Mouse (Mus musculus) activated CD4-positive, CD25-positive, alpha-beta regulatory T cell, adult 9 weeks (primary cell): ENCODE results near the gene Defb20. TPM values are rescaled to one million over a fixed set of nuclear protein-coding genes. Genes with fewer than 3 reads are reported as not detected.

ENCODE experiments used
- polyA plus RNA-seq: library from polyadenylated mRNA; unstranded; fragments of 100-300 nt; shearing (Covaris generic); gene quantifications from one replicate; pipeline ENCODE4 v1.2.1, GENCODE M21; 2017

Defb20 gene
- not detected for polyA plus RNA-seq

GRCm38 (mm10) chr2:152476763-152477162 lies at the start of gene Defb20:
Gene Defb20, plus strand, starts transcription at chr2:152477063.

GRCm38 (mm10) chr2:152464570-152465150 lies 12.2 kb upstream of the Defb20 start, which contains the start of gene Defb23:
Gene Defb23, minus strand, starts transcription at chr2:152464620.

GRCm38 (mm10) chr2:152490038-152490437 lies 13.2 kb downstream of the Defb20 start, which contains the start of gene Defb22:
Gene Defb22, minus strand, starts transcription at chr2:152490138.

GRCm38 (mm10) chr2:152511592-152511991 lies 34.7 kb downstream of the Defb20 start, which contains the start of gene Defb26:
Gene Defb26, minus strand, starts transcription at chr2:152511692.

GRCm38 (mm10) chr2:152517981-152518380 lies 41.1 kb downstream of the Defb20 start, which contains the start of gene Defb28:
Gene Defb28, plus strand, starts transcription at chr2:152518255.

Other genes with a start within 250 kb of the Defb20 start
- 39.3 TPM for gene Tbc1d20, start 183.2 kb upstream of the Defb20 start, polyA plus RNA-seq
- 339 TPM for gene Rbck1, start 144.4 kb upstream of the Defb20 start, polyA plus RNA-seq
- 3.7 TPM for gene Trib3, start 133.0 kb upstream of the Defb20 start, polyA plus RNA-seq
- gene Nrsn2, start 100.4 kb upstream of the Defb20 start, polyA plus RNA-seq, result not detected
- 0.06 TPM for gene Sox12, start 79.0 kb upstream of the Defb20 start, polyA plus RNA-seq
- gene Zcchc3, start 62.0 kb upstream of the Defb20 start, polyA plus RNA-seq, result 1.2 TPM
- gene 6820408C15Rik, start 61.5 kb upstream of the Defb20 start, polyA plus RNA-seq, result not detected
- gene Defb23, start 12.4 kb upstream of the Defb20 start, polyA plus RNA-seq, result not detected
- not detected for gene Defb22, start 13.1 kb downstream of the Defb20 start, polyA plus RNA-seq
- not detected for gene Defb26, start 34.6 kb downstream of the Defb20 start, polyA plus RNA-seq
- gene Defb28, start 41.2 kb downstream of the Defb20 start, polyA plus RNA-seq, result not detected
- not detected for gene Defb29, start 63.0 kb downstream of the Defb20 start, polyA plus RNA-seq
- gene Gm17416, start 92.3 kb downstream of the Defb20 start, polyA plus RNA-seq, result not detected
- not detected for gene Defb21, start 95.7 kb downstream of the Defb20 start, polyA plus RNA-seq
- not detected for gene Defb19, start 103.2 kb downstream of the Defb20 start, polyA plus RNA-seq
- not detected for gene Defb45, start 122.3 kb downstream of the Defb20 start, polyA plus RNA-seq
- gene Defb36, start 127.3 kb downstream of the Defb20 start, polyA plus RNA-seq, result not detected
- gene Defb25, start 146.0 kb downstream of the Defb20 start, polyA plus RNA-seq, result not detected
- not detected for gene Rem1, start 149.9 kb downstream of the Defb20 start, polyA plus RNA-seq
- 58.9 TPM for gene H13, start 192.4 kb downstream of the Defb20 start, polyA plus RNA-seq
- gene Mcts2, start 210.0 kb downstream of the Defb20 start, polyA plus RNA-seq, result 3.2 TPM